Mouse (Mus musculus) embryonic fibroblast, embryonic 13.5 days (primary cell): ENCODE measurements around the gene Nkain2.

Experiments used
- CTCF ChIP-seq: IDR thresholded peaks from 2 replicates; pipeline ENCODE4 v1.5.1; 2011; ENCODE audit warnings: mild to moderate bottlenecking, control low read depth, low read length, moderate library complexity, borderline replicate concordance; ENCODE audit not compliant: insufficient read depth
- POLR2A ChIP-seq: IDR thresholded peaks from 2 replicates; pipeline ENCODE4 v1.6.1; 2011; ENCODE audit warnings: low read depth, mild to moderate bottlenecking, control low read depth, low read length, moderate library complexity

GRCm38 (mm10) chr10:32796215-32796614 is 94.0 kb downstream of the Nkain2 start:
- TF ChIP-seq POLR2A: no peak
- TF ChIP-seq CTCF: no peak
